Mouse (Mus musculus) lung, postnatal 0 days (tissue): Measurements from ENCODE around the gene Ltbp4. TPM values are rescaled to one million over a fixed set of nuclear protein-coding genes. Genes with fewer than 3 reads are reported as not detected.

Experiments used
- ATAC-seq: fragments of 200-750 bp; cut with Nextera tagmentation; 2 replicates; pipeline ENCODE4 v1.8.0; 2017; ENCODE audit warnings: moderate library complexity
- DNase-seq: peaks from one replicate; pipeline ENCODE4 v3.0.0-alpha.2; 2016; ENCODE audit warnings: low spot score
- H3K27ac ChIP-seq: fragments of 300-500 bp; sonication (generic); 2 replicates; pipeline ENCODE4 v1.5.1; 2014; ENCODE audit warnings: antibody characterized with exemption, mild to moderate bottlenecking, low read length, mixed read lengths
- H3K27me3 ChIP-seq: fragments of 300-500 bp; sonication (generic); replicated peaks from 2 replicates; pipeline ENCODE4 v1.6.1; 2014; ENCODE audit warnings: low read length, mixed read lengths; ENCODE audit not compliant: insufficient read depth
- H3K36me3 ChIP-seq: fragments of 300-500 bp; sonication (generic); 2 replicates; pipeline ENCODE4 v1.6.1; 2014; ENCODE audit warnings: low read length, mixed read lengths; ENCODE audit not compliant: insufficient read depth
- H3K4me1 ChIP-seq: fragments of 300-500 bp; sonication (generic); 2 replicates; pipeline ENCODE4 v1.6.1; 2014; ENCODE audit warnings: antibody characterized with exemption, low read depth, low read length, mixed read lengths; ENCODE audit not compliant: insufficient read depth
- H3K4me2 ChIP-seq: fragments of 300-500 bp; sonication (generic); replicated peaks from 2 replicates; pipeline ENCODE4 v1.6.1; 2014; ENCODE audit warnings: low read depth, mild to moderate bottlenecking, low read length, moderate library complexity, mixed read lengths
- H3K4me3 ChIP-seq: fragments of 300-500 bp; sonication (generic); 2 replicates; pipeline ENCODE4 v1.5.1; 2014; ENCODE audit warnings: low read depth, low read length
- H3K9ac ChIP-seq: fragments of 300-500 bp; sonication (generic); replicated peaks from 2 replicates; pipeline ENCODE4 v1.6.1; 2014; ENCODE audit warnings: low read depth, mild to moderate bottlenecking
- H3K9me3 ChIP-seq: fragments of 300-500 bp; sonication (generic); 2 replicates; pipeline ENCODE4 v1.6.1; 2016; ENCODE audit warnings: low read length, mixed read lengths
- CTCF ChIP-seq: IDR thresholded peaks from 2 replicates; pipeline ENCODE4 v1.5.1; 2016; ENCODE audit warnings: antibody characterized with exemption, mild to moderate bottlenecking
- EP300 ChIP-seq: IDR thresholded peaks from 2 replicates; pipeline ENCODE4 v1.6.1; 2016; ENCODE audit warnings: antibody characterized with exemption, mild to moderate bottlenecking, control low read depth
- WGBS: fragments of 180-500 bp; shearing (Covaris S2); extraction: QIAGEN DNeasy Blood & Tissue Kit; methylation state at CpG from one replicate; pipeline ENCODE4 v1.1.7; 2014; 5-methylcytosine and 5-hydroxymethylcytosine counted together
- polyA plus RNA-seq: library from polyadenylated mRNA; unstranded; fragments of >200 nt; fragmentation: Nextera tagmentation; extraction: Ambion mirVana; gene quantifications from 2 replicates; pipeline ENCODE4 v1.2.1, GENCODE M21; 2015

The Ltbp4 gene
- polyA plus RNA-seq, 1 experiment from 2014 or later = 103 TPM

DNA sequence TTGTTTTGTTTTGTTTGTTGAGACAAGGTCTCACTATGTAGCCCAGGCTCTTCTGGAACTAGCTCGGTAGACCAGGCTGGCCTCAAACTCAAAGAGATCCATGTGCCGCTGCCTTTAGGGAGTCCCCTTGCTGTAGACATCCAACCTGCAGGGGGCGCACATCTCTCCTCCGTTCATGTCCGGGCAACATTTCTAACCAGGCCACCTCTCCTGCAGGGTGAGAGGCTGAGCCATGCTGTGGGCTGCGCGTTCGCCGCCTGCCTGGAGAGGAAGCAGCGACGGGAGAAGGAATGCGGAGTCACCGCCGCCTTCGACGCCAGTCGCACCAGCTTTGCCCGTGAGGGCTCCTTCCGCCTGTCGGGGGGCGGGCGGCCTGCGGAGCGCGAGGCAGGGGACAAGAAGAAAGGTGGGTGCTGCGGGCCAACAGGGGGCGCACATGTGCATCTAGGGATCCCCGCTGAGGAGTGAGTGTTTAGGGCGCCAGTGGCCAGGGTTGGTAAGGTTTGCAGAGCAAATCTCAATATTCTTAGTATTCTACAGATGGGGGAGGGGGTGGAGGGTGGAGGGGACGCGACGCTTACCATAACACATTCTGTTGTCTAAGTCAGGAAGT lies 63.6 kb downstream of the Ltbp4 start:
- Histone ChIP-seq H3K9me3 (no peaks in the 10 kb centered on the region), H3K9ac (no peak overlapping the region), H3K36me3 (peaks cover 12% of the 10 kb centered on the region), H3K4me1 (no peaks in the 10 kb centered on the region), H3K4me3 (no peak overlapping the region), H3K4me2 (0 out of 2 replicates have a peak overlapping the region, but pooled peaks have one; percentile 4), H3K27me3 (no peaks in the 10 kb centered on the region), H3K27ac (no peak overlapping the region)
- peak; percentile 57 for ATAC-seq
- TF ChIP-seq CTCF = peak; percentile 68
- TF ChIP-seq EP300 = no peak
- 62% methylated on average over 29 of the region's 32 CpGs for WGBS
- DNase-seq = peak; percentile 46

DNA sequence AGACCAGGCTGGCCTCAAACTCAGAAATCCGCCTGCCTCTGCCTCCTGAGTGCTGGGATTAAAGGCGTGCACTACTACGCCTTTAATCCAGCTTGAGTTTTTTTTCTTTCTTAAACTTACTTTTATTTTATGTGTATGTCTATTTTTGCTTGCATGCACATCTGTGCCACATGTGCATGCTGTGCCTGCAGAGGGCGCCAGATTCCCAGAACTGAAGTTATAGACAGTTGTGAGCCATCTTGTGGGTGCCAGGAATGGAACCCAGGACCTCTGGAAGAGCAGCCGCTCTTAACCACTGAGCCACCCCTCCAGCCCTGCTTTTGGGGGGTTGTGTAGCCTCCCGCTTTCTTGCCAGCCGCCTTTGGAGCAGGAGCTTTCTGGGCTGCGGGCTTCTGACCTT lies 66.1 kb downstream of the Ltbp4 start:
- H3K4me1 ChIP-seq = no peaks in the 10 kb centered on the region

DNA sequence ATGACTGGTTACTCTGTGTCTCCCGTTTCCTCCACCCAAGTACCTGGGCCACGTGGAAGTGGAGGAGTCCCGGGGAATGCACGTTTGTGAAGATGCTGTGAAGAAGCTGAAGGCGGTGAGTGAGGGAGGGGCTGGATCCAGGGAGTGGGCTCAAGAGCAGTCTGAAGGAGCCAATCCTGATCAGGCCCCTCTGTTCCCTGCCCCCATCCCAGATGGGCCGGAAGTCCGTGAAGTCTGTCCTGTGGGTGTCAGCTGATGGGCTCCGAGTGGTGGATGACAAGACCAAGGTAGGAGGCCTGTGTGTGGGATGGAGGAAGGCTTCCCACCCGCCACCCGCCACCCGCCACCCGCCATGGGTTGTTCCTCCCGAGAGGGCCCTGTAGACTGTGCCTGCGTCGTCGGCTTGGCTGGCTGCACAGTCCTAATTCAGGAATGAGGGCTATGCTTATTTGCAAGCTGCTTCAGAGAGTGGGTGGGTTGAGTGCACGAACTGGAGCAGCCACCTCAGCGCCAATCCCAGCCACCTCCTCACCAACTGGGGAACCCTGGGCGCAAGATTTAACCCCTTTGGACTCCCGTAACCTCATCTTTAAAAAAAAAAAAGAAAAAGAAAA lies 70.9 kb downstream of the Ltbp4 start:
- H3K4me3 ChIP-seq = no peak overlapping the region
- peak overlapping the region; percentile 5 for H3K27ac ChIP-seq
- WGBS = 34% methylated on average over 20 of the region's 20 CpGs
- TF ChIP-seq CTCF (no peak), EP300 (no peak)
- ATAC-seq (peak; percentile 43; the same call in 1 of the 2 replicates), DNase-seq (no peak)
- H3K9ac ChIP-seq = no peak overlapping the region
- H3K9me3 ChIP-seq = no peaks in the 10 kb centered on the region
- no peak overlapping the region for H3K4me2 ChIP-seq
- H3K27me3 ChIP-seq = no peaks in the 10 kb centered on the region
- H3K4me1 ChIP-seq = no peaks in the 10 kb centered on the region
- peaks cover 7% of the 10 kb centered on the region; the same call in 1 of the 2 replicates for H3K36me3 ChIP-seq

More for the DNA sequence above, 66.1 kb downstream of the Ltbp4 start:
- no peak for ATAC-seq
- Histone ChIP-seq H3K36me3 (peaks cover 19% of the 10 kb centered on the region; the same call in 1 of the 2 replicates), H3K9ac (no peak overlapping the region), H3K9me3 (no peaks in the 10 kb centered on the region), H3K27me3 (no peaks in the 10 kb centered on the region), H3K4me3 (no peak overlapping the region), H3K27ac (no peak overlapping the region), H3K4me2 (no peak overlapping the region)
- 87% methylated on average over 8 of the region's 8 CpGs for WGBS
- DNase-seq = no peak
- peak; percentile 26; the same call in 1 of the 2 replicates for TF ChIP-seq CTCF
- no peak for TF ChIP-seq EP300

DNA sequence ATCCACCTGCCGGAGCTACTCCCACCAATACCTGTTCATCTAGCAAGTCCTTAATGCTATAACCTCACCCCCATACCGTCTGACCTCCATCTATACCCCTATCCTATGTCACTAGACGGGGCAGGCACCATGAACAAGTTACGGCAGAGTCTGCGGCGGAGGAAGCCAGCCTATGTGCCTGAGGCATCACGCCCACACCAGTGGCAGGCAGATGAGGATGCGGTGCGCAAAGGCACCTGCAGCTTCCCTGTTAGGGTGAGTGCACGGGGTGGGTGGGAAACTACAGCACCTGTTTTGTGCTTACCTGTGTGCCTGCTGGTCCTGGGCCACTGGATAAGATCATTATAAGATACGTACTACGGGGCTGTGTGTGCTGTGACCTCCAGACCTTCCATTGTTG lies 72.7 kb downstream of the Ltbp4 start:
- Histone ChIP-seq H3K9me3 (no peaks in the 10 kb centered on the region), H3K27ac (no peak overlapping the region), H3K4me2 (no peak overlapping the region), H3K4me1 (no peaks in the 10 kb centered on the region), H3K4me3 (no peak overlapping the region), H3K36me3 (peaks cover 7% of the 10 kb centered on the region; the same call in 1 of the 2 replicates), H3K27me3 (no peaks in the 10 kb centered on the region), H3K9ac (no peak overlapping the region)
- WGBS = 91% methylated on average over 12 of the region's 12 CpGs
- TF ChIP-seq CTCF (no peak), EP300 (no peak)
- no peak for ATAC-seq
- DNase-seq = no peak

DNA sequence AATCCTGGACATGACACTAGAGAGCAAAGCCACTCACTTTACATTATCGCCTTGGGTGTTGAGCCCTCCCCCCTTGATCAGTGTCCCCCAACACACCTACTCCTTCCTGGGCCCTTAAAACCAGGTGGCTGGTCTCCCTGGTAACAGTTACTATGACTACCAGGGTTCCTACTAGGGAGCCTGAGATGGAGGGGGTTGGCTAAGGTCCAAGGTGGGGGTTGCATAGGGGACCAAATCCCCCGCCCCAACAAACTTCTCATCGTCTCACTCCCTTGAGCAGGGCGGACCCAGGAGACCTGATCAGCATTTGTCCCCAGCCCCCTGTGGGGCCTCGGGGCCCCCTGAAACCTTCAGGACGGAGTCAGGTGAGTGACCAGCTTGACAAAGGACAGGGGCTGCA lies 75.6 kb downstream of the Ltbp4 start:
- Histone ChIP-seq H3K27ac (no peak overlapping the region), H3K9me3 (no peaks in the 10 kb centered on the region), H3K36me3 (no peaks in the 10 kb centered on the region), H3K4me1 (peaks cover 10% of the 10 kb centered on the region; the same call in 1 of the 2 replicates), H3K4me3 (no peak overlapping the region), H3K4me2 (no peak overlapping the region), H3K27me3 (no peaks in the 10 kb centered on the region), H3K9ac (no peak overlapping the region)
- DNase-seq (no peak), ATAC-seq (no peak)
- TF ChIP-seq CTCF (no peak), EP300 (no peak)
- 71% methylated on average over 6 of the region's 6 CpGs for WGBS

DNA sequence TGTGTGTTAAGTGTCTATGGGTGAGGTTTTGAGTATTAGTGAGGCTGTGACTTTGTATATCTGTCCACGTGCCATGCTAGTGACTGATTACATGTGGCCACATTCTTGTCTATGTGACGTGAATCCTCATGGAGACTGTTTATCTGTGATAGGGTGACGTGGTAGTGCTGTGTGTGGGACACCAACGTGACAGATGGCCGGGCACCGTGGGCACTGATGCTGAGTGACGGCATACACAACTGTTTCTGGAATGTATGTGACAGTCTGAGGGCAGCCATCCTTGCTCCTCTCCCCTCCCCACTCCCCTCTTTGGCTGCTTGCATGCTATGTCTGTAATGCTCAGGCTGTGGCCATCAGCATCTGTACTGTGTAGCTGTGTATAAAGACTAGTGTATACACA lies 76.6 kb downstream of the Ltbp4 start:
- Histone ChIP-seq H3K4me3 (no peak overlapping the region), H3K27me3 (no peaks in the 10 kb centered on the region), H3K36me3 (no peaks in the 10 kb centered on the region), H3K9ac (no peak overlapping the region), H3K27ac (no peak overlapping the region), H3K4me2 (no peak overlapping the region), H3K9me3 (no peaks in the 10 kb centered on the region), H3K4me1 (peaks cover 10% of the 10 kb centered on the region; the same call in 1 of the 2 replicates)
- DNase-seq (peak; percentile 29), ATAC-seq (peak; percentile 1; the same call in 1 of the 2 replicates)
- TF ChIP-seq EP300 = no peak
- TF ChIP-seq CTCF = no peak
- 48% methylated on average over 7 of the region's 7 CpGs for WGBS
